Mouse (Mus musculus): ENCODE measurements around the gene Frmd4a.

DNA sequence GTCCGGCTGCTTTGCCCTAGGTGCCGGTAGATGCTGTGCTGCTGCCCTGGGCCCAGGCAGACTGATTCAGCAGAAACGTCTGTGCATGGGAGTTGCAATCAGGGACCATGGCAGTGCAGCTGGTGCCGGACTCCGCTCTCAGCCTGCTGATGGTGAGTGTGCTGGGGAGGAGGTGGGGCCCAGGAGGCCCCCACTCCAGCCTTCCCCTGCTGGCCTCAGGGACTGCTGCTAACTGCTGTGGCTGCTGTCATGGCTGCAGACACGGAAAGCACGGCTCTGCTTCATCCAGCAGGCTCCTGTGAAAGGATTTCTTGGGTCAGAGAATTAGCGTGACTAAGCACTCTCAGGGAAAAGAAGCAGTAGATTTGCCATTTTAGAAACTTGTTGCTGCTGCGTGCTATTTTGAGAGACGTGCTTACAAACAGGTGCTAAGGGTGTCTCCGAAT, 937 bp downstream of the Frmd4a start:
- TF ChIP-seq POLR2A (IDR thresholded peaks at IDR 0.05; ENCODE audit: borderline replicate concordance, extremely low read depth, insufficient read depth, insufficient read length, poor library complexity, severe bottlenecking) (no peak), CTCF (IDR thresholded peaks at IDR 0.05; ENCODE audit: borderline replicate concordance, extremely low read depth, insufficient read depth, insufficient read length) (no peak)
